Mouse (Mus musculus): ENCODE measurements around the gene P2ry12.

DNA sequence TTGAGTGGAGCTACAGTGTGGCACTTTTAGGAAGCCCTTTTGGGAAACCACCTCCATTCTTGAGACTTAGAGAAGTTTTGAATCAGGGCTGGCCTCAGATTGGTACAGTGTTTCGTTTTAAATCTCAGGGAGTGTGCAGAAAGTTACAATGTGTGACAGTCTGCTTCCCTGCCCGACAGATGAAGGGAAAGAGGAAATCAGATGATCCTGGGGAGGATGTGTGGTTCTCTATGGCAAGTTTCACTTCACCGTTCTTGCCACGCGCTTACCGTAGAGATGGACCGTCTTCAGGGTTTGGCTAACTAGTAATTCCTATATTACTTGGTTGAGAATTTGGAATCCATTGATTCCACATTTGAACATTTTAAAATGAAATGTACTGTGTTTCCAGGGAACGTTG, 50.9 kb downstream of the P2ry12 start:
- TF ChIP-seq CTCF (conservative IDR thresholded peaks at IDR 0.05; ENCODE audit: low read length): no peak
- no peak for TF ChIP-seq NANOG (IDR thresholded peaks at IDR 0.05; ENCODE audit: borderline replicate concordance, low read length)
- no peak for TF ChIP-seq POU5F1 (IDR thresholded peaks at IDR 0.05; ENCODE audit: borderline replicate concordance, low read length)

Data from E14TG2a.4 (cell line).